Mouse (Mus musculus) duodenum, adult 2 months (tissue): Measurements from ENCODE around the gene E130208F15Rik. TPM values are rescaled to one million over a fixed set of nuclear protein-coding genes. Genes with fewer than 3 reads are reported as not detected.

ENCODE experiments used
- polyA plus RNA-seq: library from polyadenylated mRNA; depleted of rRNA; stranded (reverse); fragments of >200 nt; gene quantifications from 2 replicates; pipeline ENCODE4 v1.2.3, GENCODE M21; 2012; ENCODE audit warnings: low replicate concordance; rRNA removed

Gene E130208F15Rik
- polyA plus RNA-seq = 1.2 and 2.4 TPM in 2 replicates

DNA sequence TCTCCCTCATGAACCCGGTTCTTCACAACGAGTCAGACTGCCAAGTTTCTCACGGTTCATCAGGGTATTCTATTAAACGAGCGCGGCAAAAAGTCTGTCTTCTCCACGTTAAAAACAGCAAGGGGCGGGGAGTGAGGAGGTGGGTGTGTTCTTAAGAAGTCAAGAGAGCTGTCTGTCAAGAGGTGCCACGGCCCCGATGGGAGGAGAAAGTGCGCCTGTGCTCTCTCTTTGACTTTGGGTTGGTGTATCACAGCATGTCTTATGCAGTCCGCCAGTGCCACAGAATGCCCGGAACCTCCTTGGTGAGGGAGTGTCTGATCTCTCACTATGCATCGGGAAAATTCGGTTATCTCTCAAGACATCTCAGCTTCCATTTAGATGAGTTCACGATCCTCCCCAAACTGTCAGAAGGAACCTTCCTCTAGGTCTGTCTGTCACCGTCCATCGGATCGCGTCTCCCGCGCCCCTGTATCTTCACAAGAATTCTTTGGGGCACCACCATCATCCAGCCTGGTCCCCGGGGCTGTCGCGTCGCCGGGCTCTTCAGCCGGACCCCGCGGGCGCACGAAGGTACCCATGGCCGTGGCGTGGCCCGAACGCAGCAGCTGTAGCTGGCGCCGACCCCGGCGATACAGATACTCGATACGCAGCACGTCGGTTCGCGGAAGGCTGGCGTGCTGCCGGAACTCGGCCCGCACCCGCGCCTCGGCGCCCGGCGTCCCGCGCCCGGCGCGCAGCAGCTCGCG is at the start of gene E130208F15Rik:
TSS of gene E130208F15Rik (plus strand) at position 202 of the 746 bp plus-strand sequence.

DNA sequence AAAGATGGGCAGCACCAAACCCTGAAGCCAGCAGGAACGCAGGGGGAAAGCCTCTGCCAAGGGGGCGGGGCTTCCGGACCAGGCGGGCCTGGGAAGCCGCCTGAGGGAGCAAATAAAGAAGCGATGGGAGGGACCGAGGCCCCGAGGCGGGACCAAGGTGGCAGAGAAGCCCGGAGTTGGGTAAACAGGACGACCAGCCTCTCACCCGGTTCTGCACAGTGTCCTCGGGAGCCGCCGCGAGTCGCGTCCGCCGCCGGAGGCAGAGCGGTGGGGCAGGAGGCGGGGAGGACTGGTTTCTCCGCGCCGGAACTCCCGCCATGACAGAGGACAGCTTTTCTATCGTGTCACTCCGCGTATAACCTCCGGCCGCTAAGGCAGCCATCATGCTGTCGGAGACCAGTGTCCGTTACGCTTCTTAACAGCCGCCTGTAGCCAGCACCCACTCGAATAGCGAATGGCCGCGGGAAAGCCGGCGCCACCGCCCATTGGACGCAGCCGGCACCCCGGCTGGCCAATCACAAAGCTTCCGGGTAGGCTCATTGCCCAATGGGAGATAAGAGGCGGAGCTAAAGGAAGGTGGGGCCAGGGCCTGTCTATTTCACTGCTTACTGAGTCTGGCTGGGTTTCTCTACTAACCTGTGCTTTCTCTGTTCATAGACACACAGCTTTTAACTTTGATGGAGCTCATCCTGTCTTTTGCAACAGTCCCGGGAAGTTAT is 41.4 kb upstream of the E130208F15Rik start, which contains the start of the genes Thap8 and Wdr62:
TSS of gene Thap8 (plus strand) at position 144 of the 719 bp plus-strand sequence.
TSS of gene Wdr62 (minus strand) at position 469 of the 719 bp plus-strand sequence.

DNA sequence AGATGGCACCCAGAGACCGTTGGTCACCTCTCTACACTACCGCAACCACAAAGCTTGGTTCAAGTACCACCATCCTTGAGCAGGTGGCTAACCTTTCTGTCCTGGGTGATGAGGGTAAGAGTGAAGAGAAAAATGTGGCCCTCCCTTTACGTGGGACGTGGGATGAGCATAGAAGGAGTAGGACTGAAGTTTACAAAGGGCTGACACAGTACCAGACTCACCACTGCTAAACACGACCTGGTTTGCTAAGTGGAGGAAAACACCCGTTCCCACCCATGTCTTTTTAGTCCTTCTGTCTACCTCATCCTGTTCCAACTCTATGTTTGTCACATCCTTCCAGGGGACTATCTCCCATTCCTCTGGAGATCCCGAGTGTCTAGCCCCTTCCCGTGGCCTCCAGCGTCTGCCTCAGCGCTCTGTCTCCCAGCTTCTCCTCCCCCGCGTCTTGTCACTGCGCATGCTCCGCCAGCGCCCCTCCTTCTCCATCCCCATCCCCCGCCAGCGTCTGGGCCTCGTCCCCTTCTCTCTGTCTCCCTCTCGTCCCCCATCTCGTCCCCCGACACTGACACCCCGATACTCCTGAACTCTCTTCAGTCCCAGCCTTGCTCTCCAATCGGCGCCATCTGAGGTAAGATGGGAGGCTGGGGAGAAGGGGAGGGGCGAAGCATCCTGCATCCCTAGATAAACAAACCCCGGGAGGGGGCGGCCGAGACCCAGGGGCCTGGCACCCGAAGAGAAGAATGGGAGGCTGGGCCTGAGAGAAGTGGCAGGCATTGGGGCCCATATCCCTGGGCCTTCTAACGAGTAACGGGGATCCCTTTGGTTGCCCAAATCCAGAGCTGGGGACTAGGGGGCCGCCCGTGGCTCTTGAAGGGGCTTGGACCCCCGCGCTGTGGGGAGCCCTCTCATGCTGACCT is 30.1 kb upstream of the E130208F15Rik start, which contains the start of gene Clip3:
TSS of gene Clip3 (plus strand) at position 514 of the 917 bp plus-strand sequence.

GRCm38 (mm10) chr7:30308076-30309005 is 13.2 kb upstream of the E130208F15Rik start, which contains the start of gene Alkbh6:
TSS of gene Alkbh6 (plus strand) at chr7:30308717.

DNA sequence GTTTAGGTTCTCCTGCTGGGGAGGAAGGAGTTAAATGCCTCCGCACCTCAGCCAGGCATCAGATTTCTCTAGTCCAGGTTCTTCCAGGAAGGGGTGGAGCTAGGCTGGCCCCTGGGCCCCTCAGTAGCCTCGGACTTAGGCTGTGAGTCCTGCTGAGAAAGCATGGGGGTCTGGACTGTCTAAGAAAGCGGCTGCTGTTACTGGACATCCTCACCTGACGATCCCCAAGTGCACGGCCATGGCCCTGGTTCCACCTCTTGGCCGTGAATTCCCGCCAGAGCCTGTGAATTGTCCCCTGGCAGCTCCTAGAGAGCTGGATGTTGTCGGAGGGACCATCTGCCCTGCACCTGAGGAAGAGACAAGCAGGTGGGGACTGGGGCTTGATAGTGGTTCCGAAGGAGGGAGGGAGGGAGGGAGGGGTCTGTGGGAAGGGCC is 6.8 kb upstream of the E130208F15Rik start, which contains the start of gene Syne4:
TSS of gene Syne4 (plus strand) at position 87 of the 435 bp plus-strand sequence.

DNA sequence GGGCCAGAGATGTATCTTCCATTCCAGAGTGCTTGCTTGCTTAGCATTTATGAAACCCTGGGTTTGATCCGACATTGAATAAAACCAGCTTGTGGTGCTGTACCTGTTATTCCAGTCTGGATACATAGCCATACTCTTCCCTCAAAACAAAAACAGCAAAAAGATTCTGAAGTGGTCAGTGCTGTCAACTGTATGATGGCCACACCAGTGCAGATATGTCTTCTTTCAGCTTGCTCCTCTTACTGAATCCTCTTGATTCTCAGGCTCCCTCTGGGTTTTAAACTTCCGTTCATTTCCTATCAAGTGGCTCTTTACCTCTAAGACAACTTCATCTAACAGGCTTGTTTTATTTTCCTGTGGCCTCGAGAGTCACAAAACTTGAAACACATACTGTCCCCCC is 2.3 kb downstream of the E130208F15Rik start, which contains the start of gene Sdhaf1:
TSS of gene Sdhaf1 (minus strand) at position 101 of the 400 bp plus-strand sequence.

GRCm38 (mm10) chr7:30362652-30363343 is 41.3 kb downstream of the E130208F15Rik start, which contains the start of gene Lrfn3:
TSS of gene Lrfn3 (minus strand) at chr7:30362772.

Other genes with a start within 250 kb of the E130208F15Rik start
- gene Zfp82, start 248.8 kb upstream of the E130208F15Rik start, polyA plus RNA-seq = 0.07 TPM in 1 of 2 replicates, not detected in the other
- 0.14 TPM in 1 of 2 replicates, not detected in the other for gene Gm26920, start 231.3 kb upstream of the E130208F15Rik start, polyA plus RNA-seq
- 0.65 and 0.99 TPM in 2 replicates for gene Zfp566, start 231.2 kb upstream of the E130208F15Rik start, polyA plus RNA-seq
- gene Zfp260, start 227.0 kb upstream of the E130208F15Rik start, polyA plus RNA-seq = 3.1 and 6.6 TPM in 2 replicates
- gene Zfp382, start 199.8 kb upstream of the E130208F15Rik start, polyA plus RNA-seq = 0.23 TPM in 1 of 2 replicates, not detected in the other
- 1.4 and 1.6 TPM in 2 replicates for gene Zfp146, start 152.0 kb upstream of the E130208F15Rik start, polyA plus RNA-seq
- 40.1 and 164 TPM in 2 replicates for gene Cox7a1, start 137.6 kb upstream of the E130208F15Rik start, polyA plus RNA-seq
- gene Capns1, start 122.9 kb upstream of the E130208F15Rik start, polyA plus RNA-seq = 492 and 665 TPM in 2 replicates
- 76.0 and 78.7 TPM in 2 replicates for gene Polr2i, start 89.8 kb upstream of the E130208F15Rik start, polyA plus RNA-seq
- 23.6 and 33.8 TPM in 2 replicates for gene Tbcb, start 89.5 kb upstream of the E130208F15Rik start, polyA plus RNA-seq
- not detected in 2 replicates for gene Ovol3, start 86.0 kb upstream of the E130208F15Rik start, polyA plus RNA-seq
- gene Thap8, start 41.6 kb upstream of the E130208F15Rik start, polyA plus RNA-seq = 0.14 TPM in 1 of 2 replicates, not detected in the other
- 13.0 and 14.3 TPM in 2 replicates for gene Wdr62, start 41.3 kb upstream of the E130208F15Rik start, polyA plus RNA-seq
- gene Clip3, start 30.0 kb upstream of the E130208F15Rik start, polyA plus RNA-seq = 3.8 and 4.8 TPM in 2 replicates
- gene Alkbh6, start 13.0 kb upstream of the E130208F15Rik start, polyA plus RNA-seq = 154 and 160 TPM in 2 replicates
- gene Syne4, start 6.9 kb upstream of the E130208F15Rik start, polyA plus RNA-seq = 9.8 and 29.1 TPM in 2 replicates
- 32.9 and 60.3 TPM in 2 replicates for gene Sdhaf1, start 2.2 kb downstream of the E130208F15Rik start, polyA plus RNA-seq
- gene Lrfn3, start 41.0 kb downstream of the E130208F15Rik start, polyA plus RNA-seq = 27.9 and 30.8 TPM in 2 replicates
- gene Tyrobp, start 92.0 kb downstream of the E130208F15Rik start, polyA plus RNA-seq = 49.1 and 124 TPM in 2 replicates
- gene Hcst, start 98.1 kb downstream of the E130208F15Rik start, polyA plus RNA-seq = 11.5 and 53.7 TPM in 2 replicates
- 5.3 and 8.6 TPM in 2 replicates for gene Nfkbid, start 100.0 kb downstream of the E130208F15Rik start, polyA plus RNA-seq
- gene Aplp1, start 123.8 kb downstream of the E130208F15Rik start, polyA plus RNA-seq = 24.5 and 168 TPM in 2 replicates
- gene Kirrel2, start 135.9 kb downstream of the E130208F15Rik start, polyA plus RNA-seq = 0.39 TPM in 1 of 2 replicates, not detected in the other
- gene Nphs1, start 136.6 kb downstream of the E130208F15Rik start, polyA plus RNA-seq = 2.5 TPM in 1 of 2 replicates, not detected in the other
- gene Prodh2, start 171.9 kb downstream of the E130208F15Rik start, polyA plus RNA-seq = 2.3 and 37.6 TPM in 2 replicates
- gene Arhgap33, start 213.3 kb downstream of the E130208F15Rik start, polyA plus RNA-seq = 10.8 and 15.1 TPM in 2 replicates
- 56.3 and 114 TPM in 2 replicates for gene Hspb6, start 230.4 kb downstream of the E130208F15Rik start, polyA plus RNA-seq
- 3.6 and 5.5 TPM in 2 replicates for gene Proser3, start 230.6 kb downstream of the E130208F15Rik start, polyA plus RNA-seq
- 28.6 and 40.9 TPM in 2 replicates for gene Lin37, start 238.1 kb downstream of the E130208F15Rik start, polyA plus RNA-seq
- 56.6 and 64.2 TPM in 2 replicates for gene U2af1l4, start 241.6 kb downstream of the E130208F15Rik start, polyA plus RNA-seq
- gene Gm49396, start 241.6 kb downstream of the E130208F15Rik start, polyA plus RNA-seq = 0.55 and 1.2 TPM in 2 replicates
- gene Psenen, start 241.9 kb downstream of the E130208F15Rik start, polyA plus RNA-seq = 105 and 155 TPM in 2 replicates
- gene Igflr1, start 243.7 kb downstream of the E130208F15Rik start, polyA plus RNA-seq = 12.6 and 14.4 TPM in 2 replicates